Mouse (Mus musculus) left cerebral cortex, postnatal 4 days (tissue): ENCODE measurements around the gene Rasgrp2. TPM values are rescaled to one million over a fixed set of nuclear protein-coding genes. Genes with fewer than 3 reads are reported as not detected.

Experiments
- DNase-seq: peaks from one replicate; pipeline ENCODE4 v3.0.0-alpha.2; 2022
- intact Hi-C: fragments of 180-260 bp; cut with DNase I; formaldehyde crosslinking; loops from one replicate; pipeline ENCODE4 v1.15.1; 2025
- total RNA-seq, 2 experiments: library from RNA; stranded (reverse); gene quantifications; 2 replicates each; pipeline ENCODE4 v1.2.3; 2021

Gene Rasgrp2
- total RNA-seq, result 100 to 1,000 TPM; 225 to 228 TPM

GRCm38 (mm10) chr19:6399285-6400095 is at the start of gene Rasgrp2:
Gene Rasgrp2 (plus strand): TSS chr19:6399340.
- DNase-seq, result no peak
- intact Hi-C loops, result no loop called here

DNA sequence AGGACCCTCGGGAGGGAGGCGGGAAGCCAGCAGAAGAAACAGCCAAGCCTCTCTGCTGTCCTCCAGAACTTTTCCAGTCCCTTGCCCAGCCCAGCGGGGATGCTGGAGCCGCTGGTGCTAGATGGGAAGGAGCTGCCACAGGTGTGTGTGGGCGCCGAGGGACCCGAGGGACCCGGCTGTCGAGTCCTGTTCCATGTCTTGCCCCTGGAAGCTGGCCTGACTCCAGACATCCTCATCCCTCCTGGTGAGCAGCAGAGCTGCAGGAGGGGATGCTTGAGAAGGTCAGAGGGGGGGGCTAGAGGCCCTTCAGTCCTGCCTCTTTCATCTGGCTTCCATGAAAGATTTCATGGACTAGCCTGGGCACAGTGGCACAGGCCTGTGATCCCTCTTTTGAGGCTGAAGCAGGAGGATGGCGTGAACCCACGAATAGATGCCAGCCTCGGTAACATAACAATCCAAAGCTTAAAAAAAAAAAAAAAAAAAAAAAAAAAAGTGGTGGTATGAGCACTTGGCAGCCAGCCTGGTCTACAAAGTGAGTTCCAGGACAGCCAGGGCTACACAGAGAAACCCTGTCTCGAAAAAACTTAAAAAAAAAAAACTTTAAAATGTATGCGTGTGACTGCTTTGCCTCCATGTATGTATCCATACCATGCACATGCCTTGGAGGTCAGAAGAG is 47.6 kb upstream of the Rasgrp2 start:
- intact Hi-C loops, result no loop called here

DNA sequence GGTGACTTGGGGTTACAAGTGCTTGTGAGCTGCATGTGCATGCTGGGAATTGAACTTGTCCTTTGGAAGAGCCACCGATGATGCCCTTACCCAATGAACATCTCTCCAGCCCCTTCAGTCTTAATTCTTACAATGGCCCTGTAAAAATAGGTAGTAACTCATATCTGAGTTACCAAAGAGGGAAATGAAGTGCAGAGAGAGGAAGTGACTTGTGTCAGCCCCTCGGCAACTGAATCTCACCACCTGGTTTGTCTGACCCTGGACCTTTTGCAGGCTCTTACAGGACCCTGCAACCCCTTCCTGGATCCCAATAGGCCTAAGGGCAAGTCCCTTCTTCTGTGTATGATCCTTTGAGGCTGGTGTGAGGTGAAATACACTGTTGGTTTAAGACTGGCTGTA is 47.0 kb upstream of the Rasgrp2 start:
- DNase-seq, result no peak
- intact Hi-C loops, result no loop called here

More for the DNA sequence above, 47.6 kb upstream of the Rasgrp2 start:
- DNase-seq, result no peak

DNA sequence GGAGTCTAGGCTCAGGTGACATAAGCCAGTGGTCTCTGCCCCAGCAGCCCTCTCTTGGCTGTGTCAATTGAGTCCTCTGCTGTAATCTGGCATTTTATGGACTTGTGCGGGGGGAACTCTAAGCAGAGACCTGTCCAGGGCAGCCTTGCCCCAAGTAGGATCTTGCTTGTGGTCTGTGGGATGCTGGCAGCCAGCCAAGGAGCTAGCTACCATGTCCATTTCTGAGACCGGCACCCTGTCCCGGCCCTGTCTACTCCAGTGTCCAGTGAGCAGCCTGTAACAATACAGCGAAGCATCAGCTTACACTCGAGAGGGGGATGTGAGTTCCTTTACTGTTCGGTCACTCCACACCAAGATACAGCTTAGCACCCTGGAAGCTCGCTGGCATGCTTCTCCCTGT is 45.1 kb upstream of the Rasgrp2 start:
- intact Hi-C loops, result no loop called here
- DNase-seq, result no peak

DNA sequence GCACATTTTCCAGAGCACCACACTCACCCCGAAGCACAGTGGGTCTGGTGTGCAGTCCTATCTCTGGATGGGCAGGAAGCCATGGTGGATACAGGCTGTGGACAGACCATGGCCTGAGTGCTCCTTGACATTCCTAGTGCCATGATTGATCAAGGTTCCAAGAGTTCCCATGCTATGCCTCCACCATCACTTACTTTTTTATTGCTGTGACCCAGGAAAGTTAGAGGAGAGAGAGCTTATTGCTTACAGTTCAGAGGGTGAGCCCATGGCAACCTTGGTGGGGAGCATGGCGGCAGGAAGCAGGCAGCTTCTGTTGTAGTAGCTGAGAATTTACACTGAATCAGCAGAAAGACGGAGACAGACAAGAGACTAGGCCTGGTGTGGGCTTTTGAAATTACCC is 37.8 kb upstream of the Rasgrp2 start:
- intact Hi-C loops, result no loop called here

GRCm38 (mm10) chr19:6363091-6363410 is 36.1 kb upstream of the Rasgrp2 start:
- intact Hi-C loops, result no loop called here
- no peak for DNase-seq

More for the DNA sequence above, 37.8 kb upstream of the Rasgrp2 start:
- DNase-seq, result no peak

DNA sequence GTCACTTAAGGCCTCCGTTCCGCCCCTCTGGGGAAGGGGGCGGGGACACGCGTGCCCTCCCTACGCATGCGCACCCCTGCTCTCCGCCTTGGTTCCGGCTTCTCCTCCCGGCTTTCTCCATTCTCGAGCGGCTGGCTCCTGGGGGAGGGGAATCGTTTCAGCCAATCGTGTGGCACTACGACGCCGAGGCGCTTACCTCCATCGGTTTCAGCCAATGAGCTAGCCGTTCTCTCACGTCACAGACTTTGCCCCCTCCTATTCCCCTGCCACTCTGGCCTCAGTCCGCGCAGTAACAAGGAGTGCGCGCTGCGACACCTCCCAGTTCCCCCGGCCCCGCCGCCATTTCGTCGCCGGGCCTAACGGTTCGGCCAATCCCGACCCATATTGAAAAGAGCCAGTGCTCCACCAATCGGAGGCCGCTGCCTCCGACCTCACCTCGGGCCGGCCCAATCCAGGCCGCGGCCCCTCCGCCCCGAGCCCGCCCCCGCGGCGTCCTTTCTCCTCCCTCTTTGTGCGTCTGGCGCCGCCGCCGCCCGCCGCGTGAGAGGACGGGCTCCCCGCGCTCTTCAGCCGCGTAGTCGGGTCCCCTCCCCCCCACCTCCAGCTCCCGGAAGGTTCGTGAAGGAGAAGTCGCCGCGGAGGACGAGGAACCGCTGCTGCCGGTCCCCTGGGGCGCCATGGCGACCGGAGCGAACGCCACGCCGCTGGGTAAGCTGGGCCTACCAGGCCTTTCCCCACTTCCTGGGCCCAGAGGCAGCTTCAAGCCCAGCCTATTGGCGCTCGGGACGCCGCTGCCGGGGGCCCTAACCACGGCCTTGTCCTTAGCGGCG is 35.5 kb upstream of the Rasgrp2 start, which contains the start of gene Sf1:
Sf1 (plus strand) TSS at position 280 of the 830 bp plus-strand sequence.
- DNase-seq, result peak; percentile 100
- intact Hi-C loops, result no loop called here

DNA sequence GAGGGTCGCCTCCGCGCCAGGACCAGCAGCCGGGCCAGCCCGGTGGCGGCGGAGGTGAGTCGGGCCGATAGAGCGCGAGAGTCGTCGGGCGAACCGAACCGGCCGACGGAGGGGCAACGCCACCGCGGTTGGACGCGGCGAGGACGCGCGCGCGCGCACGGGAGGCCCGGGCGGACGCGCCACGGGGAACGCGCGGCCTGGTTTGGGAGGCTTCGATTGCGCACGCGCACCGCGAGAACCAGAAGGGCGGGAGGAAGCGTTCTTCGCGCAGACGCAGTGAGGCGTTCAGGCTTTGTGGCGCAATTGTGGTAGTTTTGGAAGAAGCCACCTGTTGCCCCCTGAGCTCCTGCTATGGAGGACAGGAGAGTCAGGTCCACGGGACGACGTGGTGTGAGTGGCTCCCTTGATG is 34.8 kb upstream of the Rasgrp2 start:
- intact Hi-C loops, result no loop called here

GRCm38 (mm10) chr19:6364842-6365241 is 34.3 kb upstream of the Rasgrp2 start:
- DNase-seq, result no peak
- intact Hi-C loops, result no loop called here

More for the DNA sequence above, 34.8 kb upstream of the Rasgrp2 start:
- DNase-seq, result peak; percentile 95

DNA sequence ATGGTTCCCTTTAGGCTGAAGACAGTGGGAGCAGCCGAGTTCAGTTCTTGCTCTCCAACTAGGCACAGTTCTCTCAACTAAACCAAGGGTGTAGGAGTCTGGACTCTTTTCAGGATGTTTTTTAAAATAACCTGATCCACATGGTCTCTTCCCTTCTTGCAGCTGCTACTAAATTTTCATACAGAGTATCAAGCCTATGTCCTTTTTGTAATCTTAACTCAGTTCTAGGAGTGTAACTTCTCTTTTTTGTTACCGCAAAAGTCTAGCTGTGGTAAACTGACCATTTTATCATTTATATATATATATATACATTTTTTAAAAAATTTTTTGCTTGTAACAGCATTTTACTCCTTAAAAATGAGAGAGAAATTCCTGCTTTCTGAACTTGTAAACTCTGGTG is 29.0 kb upstream of the Rasgrp2 start:
- intact Hi-C loops, result no loop called here
- DNase-seq, result no peak

GRCm38 (mm10) chr19:6372433-6372832 is 26.7 kb upstream of the Rasgrp2 start:
- intact Hi-C loops, result no loop called here

GRCm38 (mm10) chr19:6373539-6374400 is 25.4 kb upstream of the Rasgrp2 start:
- intact Hi-C loops, result no loop called here
- DNase-seq, result peak; percentile 91

More at GRCm38 (mm10) chr19:6372433-6372832, 26.7 kb upstream of the Rasgrp2 start:
- DNase-seq, result no peak

DNA sequence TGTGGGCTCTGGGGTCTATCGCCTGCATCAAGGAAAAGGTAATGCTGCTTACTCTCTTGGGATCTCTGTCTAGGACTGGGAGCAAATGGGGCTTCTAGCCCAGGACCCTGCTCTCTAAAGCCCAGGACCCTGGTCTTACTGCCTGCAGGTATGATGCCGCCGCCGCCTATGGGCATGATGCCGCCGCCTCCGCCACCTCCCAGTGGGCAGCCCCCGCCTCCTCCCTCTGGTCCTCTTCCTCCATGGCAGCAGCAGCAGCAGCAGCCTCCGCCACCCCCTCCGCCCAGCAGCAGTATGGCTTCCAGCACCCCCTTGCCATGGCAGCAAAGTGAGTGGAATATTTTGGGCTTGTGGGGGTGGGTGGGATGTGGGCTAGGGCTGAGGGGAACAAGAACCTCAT is 24.6 kb upstream of the Rasgrp2 start:
- intact Hi-C loops, result no loop called here
- DNase-seq, result no peak

DNA sequence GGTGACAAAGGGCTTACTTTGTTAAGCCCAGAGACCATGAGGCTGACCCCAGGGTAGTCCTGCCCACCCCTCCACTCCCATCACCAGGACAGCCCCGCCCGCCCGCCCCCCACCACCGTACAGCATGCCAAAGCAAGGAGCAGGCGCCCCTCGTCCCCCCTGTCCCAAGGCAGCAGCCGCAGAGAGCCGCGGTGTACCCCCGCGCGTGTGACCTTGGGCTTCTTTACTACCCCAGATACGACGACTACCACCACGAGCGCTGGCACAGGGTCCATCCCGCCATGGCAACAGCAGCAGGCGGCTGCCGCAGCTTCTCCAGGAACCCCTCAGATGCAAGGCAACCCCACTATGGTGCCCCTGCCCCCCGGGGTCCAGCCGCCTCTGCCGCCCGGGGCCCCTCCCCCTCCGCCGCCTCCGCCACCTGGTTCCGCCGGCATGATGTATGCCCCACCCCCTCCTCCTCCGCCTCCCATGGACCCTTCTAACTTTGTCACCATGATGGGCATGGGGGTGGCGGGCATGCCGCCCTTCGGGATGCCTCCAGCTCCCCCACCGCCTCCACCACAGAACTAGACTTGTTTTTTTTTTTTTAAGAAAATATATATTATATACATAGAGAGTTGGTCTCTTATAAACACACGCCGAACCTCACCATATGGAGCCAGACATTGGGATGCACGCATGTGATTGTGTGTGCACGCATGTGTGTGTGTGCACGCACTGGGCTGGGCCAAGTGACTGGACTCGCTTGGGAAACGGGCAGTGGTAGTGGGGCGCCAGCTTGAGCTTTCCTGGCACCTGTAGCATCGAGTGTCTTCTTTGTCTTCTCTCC is 23.5 kb upstream of the Rasgrp2 start:
- no peak for DNase-seq
- intact Hi-C loops, result no loop called here

DNA sequence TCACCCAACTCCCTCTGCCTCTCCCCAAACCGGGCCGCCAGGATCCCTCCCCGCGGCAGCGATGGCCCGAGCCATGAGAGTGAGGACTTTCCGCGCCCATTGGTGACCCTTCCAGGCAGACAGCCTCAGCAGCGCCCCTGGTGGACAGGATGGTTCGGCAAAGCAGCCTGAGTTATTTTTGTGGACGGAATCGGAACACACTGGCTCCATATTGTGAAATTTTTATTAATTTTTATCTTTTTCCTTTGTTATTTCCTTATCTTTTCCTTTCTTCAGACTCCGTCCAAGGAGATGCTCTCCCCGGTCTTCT is 22.9 kb upstream of the Rasgrp2 start:
- intact Hi-C loops, result no loop called here
- peak; percentile 81 for DNase-seq

DNA sequence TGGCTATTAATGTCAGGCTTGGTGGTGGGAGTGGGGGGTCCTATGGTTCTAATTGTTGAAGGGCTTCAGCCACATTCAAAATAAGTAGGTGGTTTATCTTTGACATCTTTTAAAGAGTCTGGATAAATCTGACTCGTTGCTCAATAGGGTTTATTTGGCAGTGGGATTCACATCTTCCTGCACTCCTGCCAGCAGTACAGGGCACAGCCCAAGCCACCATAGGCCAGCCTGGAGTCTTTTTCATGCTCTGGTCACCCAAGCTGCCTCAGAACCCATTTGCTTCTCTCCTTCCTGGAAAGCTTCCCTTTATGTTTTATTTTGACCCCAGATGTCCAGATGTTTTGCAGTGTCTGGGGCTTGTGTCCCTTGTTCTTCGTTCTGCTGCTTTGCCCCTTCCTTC is 22.5 kb upstream of the Rasgrp2 start:
- intact Hi-C loops, result no loop called here
- DNase-seq, result no peak

GRCm38 (mm10) chr19:6377327-6378040 is 21.7 kb upstream of the Rasgrp2 start:
- intact Hi-C loops, result no loop called here
- no peak for DNase-seq

- intact Hi-C loops, result no loop called here
- no peak for DNase-seq
These were observed 18.6 kb upstream of the Rasgrp2 start for GRCm38 (mm10) chr19:6380411-6381166.
